Mouse (Mus musculus): ENCODE results near the gene Slc35e3. TPM values are rescaled to one million over a fixed set of nuclear protein-coding genes. Genes with fewer than 3 reads are reported as not detected.

The Slc35e3 gene
- polyA plus RNA-seq, 1 experiment from 2014 or later: 5.3 TPM

DNA sequence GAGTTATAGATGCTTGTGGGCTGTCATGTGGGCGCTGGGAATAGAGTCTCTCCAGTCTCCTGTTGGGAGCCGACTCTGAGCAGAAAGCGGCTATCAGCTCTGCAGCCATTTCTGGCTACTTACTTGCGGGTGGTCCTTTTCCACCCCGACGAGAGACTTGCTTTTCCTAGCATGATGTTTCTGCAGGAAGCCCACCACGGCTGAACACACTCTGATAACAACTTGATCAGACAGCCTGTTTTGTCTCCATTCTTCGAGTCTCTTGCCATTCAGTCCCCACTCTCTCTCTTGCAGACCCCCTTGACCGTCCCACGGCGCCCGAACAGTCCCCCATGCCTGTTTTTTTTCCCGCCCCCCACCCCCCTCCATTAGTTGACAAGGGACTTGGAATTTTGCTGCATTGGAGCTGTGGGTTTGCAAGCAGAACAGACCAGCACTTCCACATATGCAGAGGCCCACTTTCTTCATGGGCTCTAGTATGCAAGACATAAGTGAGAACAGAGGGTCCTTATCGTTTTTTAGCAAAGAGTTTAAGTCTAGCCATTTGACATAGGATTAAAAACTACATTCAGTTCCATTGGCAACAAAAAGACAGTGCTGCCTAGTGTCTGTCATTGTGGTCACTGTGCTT is 13.1 kb downstream of the Slc35e3 start:
- no peak overlapping the region for H3K9ac ChIP-seq
- H3K36me3 ChIP-seq: peaks cover 13% of the 10 kb centered on the region
- peak overlapping the region; percentile 81 for H3K27ac ChIP-seq
- H3K4me1 ChIP-seq: peaks cover 33% of the 10 kb centered on the region
- H3K9me3 ChIP-seq (replicated peaks): no peaks in the 10 kb centered on the region
- H3K27me3 ChIP-seq (replicated peaks): peaks cover 11% of the 10 kb centered on the region; the same call in 1 of the 2 replicates
- H3K4me2 ChIP-seq: peak overlapping the region; percentile 36
- WGBS (ENCODE audit: insufficient replicate concordance): 48% methylated on average over 14 of the region's 14 CpGs
- H3K4me3 ChIP-seq: no peak overlapping the region
- no peak for ATAC-seq

DNA sequence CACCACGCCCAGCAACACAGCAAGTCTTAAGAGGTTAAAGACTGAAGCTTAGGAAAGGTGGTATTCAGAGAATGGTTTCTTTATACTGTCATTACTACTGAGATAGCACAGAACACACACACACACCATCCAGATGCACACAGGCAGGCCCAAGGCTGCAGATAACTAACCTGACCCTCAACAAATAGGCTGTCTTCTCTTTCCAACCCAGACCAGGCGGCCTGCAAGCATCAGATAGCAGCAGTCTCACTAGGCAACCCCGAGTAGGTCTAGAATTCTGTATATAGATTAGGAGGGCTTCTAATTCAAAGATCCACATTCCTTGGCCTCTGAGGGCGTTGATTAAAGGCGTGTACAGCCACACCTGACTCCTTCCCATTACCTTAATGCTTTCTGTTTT is 14.0 kb downstream of the Slc35e3 start:
- ATAC-seq: peak; percentile 95
- 19% methylated on average over 5 of the region's 5 CpGs for WGBS (ENCODE audit: insufficient replicate concordance)
- peak overlapping the region; percentile 36 for H3K4me2 ChIP-seq

DNA sequence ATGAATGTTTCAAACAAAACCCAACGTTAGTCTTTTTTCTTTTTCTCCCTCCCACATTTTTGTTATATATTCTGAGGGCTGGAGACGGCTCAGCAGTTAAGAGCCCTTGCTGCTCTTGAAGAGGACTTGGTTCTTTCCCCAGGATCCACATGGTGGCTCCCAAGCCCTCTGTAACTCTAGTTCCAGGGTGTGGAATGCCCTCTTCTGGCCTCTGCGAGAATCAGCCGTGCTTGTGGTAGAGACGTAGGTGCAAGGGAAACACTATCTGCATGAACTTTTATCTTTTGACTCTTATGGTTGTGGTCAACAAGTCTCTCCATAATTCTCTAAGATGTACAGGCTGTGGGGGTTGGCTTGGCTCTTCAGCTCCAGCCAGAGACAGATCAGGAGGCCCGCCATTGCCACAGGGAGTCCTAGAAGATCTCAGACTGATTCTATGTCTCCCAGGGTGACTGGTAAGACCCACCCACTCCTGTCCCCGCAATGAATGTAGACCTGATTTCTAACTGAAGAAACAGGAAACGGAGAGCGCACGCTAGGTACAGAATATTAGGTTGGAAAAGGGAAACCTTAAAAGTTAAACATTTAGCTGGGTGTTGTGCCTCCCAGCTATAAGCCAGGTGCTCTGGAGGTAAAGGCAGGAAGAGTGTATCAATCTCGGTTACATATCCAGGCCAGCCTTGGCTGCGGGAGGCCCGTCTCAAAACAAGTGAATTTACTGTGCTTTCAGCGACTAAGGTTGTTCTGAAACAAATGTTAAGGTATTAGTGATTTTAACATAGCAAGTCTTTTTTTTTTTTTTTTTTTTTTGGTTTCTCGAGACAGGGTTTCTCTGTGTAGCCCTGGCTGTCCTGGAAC is 14.7 kb downstream of the Slc35e3 start:
- peak; percentile 48 for ATAC-seq
- Histone ChIP-seq H3K9ac (no peak overlapping the region), H3K27ac (peak overlapping the region; percentile 81), H3K4me2 (peak overlapping the region; percentile 50), H3K9me3 (replicated peaks) (no peaks in the 10 kb centered on the region), H3K36me3 (peaks cover 5% of the 10 kb centered on the region; the same call in 1 of the 2 replicates), H3K4me3 (no peak overlapping the region), H3K27me3 (replicated peaks) (0 out of 2 replicates have a peak, but pooled peaks cover 4% of the 10 kb centered on the region), H3K4me1 (peaks cover 32% of the 10 kb centered on the region)
- WGBS (ENCODE audit: insufficient replicate concordance): 29% methylated on average over 15 of the region's 15 CpGs

More for the DNA sequence above, 14.0 kb downstream of the Slc35e3 start:
- Histone ChIP-seq H3K4me3 (0 out of 2 replicates have a peak overlapping the region, but pooled peaks have one; percentile 4), H3K27ac (peak overlapping the region; percentile 81), H3K9ac (no peak overlapping the region), H3K36me3 (peaks cover 7% of the 10 kb centered on the region; the same call in 1 of the 2 replicates), H3K4me1 (peaks cover 32% of the 10 kb centered on the region), H3K9me3 (replicated peaks) (no peaks in the 10 kb centered on the region), H3K27me3 (replicated peaks) (peaks cover 11% of the 10 kb centered on the region; the same call in 1 of the 2 replicates)

DNA sequence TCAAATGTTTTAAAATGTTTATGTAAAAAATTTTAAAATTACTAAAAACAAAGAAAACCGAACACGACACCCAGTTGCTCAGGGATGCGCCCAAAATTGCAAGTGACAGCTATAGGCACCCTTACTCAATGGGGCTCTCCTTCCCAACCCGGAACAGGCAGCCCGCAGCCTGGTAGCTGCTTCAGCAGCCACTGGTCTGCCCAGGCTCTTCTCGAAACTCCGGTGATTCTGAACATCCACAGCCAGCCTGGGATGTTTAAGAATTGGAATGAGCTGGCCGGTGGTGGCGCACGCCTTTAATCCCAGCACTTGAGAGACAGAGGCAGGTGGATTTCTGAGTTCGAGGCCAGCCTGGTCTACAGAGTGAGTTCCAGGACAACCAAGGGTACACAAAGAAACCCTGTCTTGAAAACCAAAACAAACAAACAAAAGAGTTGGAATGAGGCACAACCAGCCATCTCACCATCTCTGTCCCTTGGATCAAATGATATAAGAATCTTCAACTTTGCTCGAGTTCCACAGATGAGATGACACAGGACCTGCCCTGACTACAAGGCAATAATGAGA is 15.4 kb downstream of the Slc35e3 start:
- Histone ChIP-seq H3K9ac (no peak overlapping the region), H3K4me3 (no peak overlapping the region), H3K4me2 (no peak overlapping the region), H3K9me3 (replicated peaks) (no peaks in the 10 kb centered on the region), H3K27me3 (replicated peaks) (no peaks in the 10 kb centered on the region), H3K4me1 (peaks cover 32% of the 10 kb centered on the region), H3K36me3 (no peaks in the 10 kb centered on the region), H3K27ac (no peak overlapping the region)
- ATAC-seq: no peak
- WGBS (ENCODE audit: insufficient replicate concordance): 85% methylated on average over 12 of the region's 12 CpGs

DNA sequence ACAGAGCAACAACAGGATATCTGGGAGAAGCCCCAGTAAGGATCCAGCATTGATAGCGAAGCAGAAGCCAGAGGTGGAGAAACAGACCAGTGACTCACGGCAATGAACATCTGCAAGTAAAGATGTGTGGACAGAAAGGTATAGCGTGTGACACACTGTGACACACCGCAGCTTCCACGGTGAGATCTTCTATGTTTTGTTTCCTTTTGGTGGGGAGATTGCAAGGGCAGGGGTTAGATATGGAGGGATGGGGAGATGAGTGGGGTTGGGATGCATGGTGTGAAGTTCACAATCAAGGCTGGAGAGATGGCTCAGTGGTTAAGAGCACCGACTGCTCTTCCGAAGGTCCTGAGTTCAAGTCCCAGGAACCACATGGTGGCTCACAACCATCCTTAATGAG is 16.0 kb downstream of the Slc35e3 start:
- Histone ChIP-seq H3K4me2 (no peak overlapping the region), H3K4me1 (peaks cover 32% of the 10 kb centered on the region), H3K36me3 (no peaks in the 10 kb centered on the region), H3K27me3 (replicated peaks) (no peaks in the 10 kb centered on the region), H3K9ac (no peak overlapping the region), H3K9me3 (replicated peaks) (no peaks in the 10 kb centered on the region), H3K27ac (no peak overlapping the region), H3K4me3 (no peak overlapping the region)
- no peak for ATAC-seq
- WGBS (ENCODE audit: insufficient replicate concordance): 82% methylated on average over 7 of the region's 7 CpGs

DNA sequence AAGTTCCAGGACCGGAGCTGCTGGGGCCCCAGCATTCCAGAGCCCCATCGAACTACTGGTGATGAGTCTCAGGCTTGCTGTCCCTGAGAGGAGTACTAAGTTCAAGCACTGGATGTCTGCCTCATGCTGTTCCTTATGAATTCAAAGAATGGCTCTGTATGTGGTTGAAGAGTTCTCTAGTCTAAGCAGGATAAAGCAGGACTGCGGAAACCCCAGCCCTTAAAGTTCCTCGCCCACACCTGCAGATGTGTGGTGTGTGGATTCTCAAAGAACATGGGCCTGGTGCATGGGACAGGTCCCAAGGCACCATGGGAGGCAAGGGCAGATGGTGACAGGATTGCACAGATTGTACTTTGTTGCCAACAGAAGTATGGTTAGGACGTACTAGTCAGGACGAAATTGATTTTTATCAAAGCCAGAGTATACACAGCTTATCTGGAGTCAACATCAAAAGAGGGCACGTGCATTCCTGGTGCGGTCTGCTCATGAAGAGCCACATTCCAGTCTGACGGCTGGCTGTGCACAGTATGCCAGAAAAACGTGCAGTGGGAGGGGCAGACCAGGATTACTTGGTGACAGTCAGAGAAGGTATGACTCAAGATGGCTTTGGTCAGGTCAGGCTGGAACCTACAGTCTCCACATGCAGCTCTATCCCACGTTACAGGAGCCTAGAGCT is 16.9 kb downstream of the Slc35e3 start:
- Histone ChIP-seq H3K4me3 (no peak overlapping the region), H3K9me3 (replicated peaks) (no peaks in the 10 kb centered on the region), H3K27me3 (replicated peaks) (no peaks in the 10 kb centered on the region), H3K9ac (no peak overlapping the region), H3K4me1 (peaks cover 32% of the 10 kb centered on the region), H3K4me2 (no peak overlapping the region), H3K27ac (no peak overlapping the region), H3K36me3 (no peaks in the 10 kb centered on the region)
- 64% methylated on average over 11 of the region's 11 CpGs for WGBS (ENCODE audit: insufficient replicate concordance)
- ATAC-seq: no peak

DNA sequence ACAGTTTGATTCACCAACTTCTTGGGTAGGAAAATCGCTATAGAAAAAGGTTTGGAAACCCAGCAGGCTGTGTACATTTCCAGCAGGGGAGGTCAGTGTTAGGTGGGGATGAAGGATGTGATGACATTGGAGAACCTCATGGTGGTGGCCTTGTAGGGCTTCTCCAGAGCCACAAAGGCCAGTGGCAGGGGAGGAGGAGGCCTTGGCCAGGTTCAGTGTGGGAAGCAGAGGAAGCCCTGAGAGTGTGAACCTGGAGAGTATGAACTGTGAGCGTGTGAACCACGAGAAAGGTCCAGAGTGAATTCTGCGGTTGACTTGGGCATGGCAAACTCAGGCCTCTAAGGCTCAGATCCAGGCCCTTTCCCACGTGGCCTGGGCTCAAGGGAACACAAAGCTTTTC is 17.6 kb downstream of the Slc35e3 start:
- H3K9ac ChIP-seq: no peak overlapping the region
- no peaks in the 10 kb centered on the region for H3K36me3 ChIP-seq
- no peak overlapping the region for H3K27ac ChIP-seq
- 68% methylated on average over 5 of the region's 5 CpGs for WGBS (ENCODE audit: insufficient replicate concordance)
- H3K4me2 ChIP-seq: no peak overlapping the region
- H3K27me3 ChIP-seq (replicated peaks): no peaks in the 10 kb centered on the region
- no peak overlapping the region for H3K4me3 ChIP-seq
- peaks cover 31% of the 10 kb centered on the region for H3K4me1 ChIP-seq
- ATAC-seq: no peak
- H3K9me3 ChIP-seq (replicated peaks): no peaks in the 10 kb centered on the region

DNA sequence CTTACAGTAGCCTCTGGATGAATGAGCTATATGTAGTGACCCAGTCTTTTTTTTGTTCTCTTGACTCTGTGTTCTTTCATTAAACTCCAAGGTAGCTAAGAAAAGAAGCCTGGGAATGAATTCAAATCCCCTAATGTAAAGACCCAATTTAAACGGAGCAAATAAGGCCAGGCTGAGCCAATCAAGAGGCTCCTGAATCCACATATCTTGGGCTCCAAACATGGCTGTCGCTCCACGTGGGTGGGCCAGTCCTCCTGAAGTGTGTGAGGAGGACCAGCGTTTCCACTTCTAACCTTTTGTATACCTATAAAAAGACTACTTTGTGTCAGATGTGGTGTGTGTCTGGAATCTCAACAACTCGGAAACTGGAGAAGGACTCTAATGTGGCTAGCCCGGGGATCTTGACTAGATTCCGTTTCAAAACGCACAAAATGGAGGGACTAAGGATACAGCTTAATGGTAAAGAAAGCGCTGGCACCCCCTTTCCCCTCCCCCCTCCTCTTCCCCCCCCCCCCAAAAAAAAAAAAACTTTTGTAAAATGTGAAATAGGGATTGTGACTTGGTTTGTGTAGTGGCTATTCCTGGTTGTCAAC is 18.6 kb downstream of the Slc35e3 start:
- no peak for ATAC-seq
- Histone ChIP-seq H3K27ac (no peak overlapping the region), H3K9me3 (replicated peaks) (no peaks in the 10 kb centered on the region), H3K36me3 (no peaks in the 10 kb centered on the region), H3K4me3 (no peak overlapping the region), H3K27me3 (replicated peaks) (no peaks in the 10 kb centered on the region), H3K4me1 (peaks cover 21% of the 10 kb centered on the region), H3K9ac (no peak overlapping the region), H3K4me2 (no peak overlapping the region)
- 75% methylated on average over 9 of the region's 9 CpGs for WGBS (ENCODE audit: insufficient replicate concordance)

DNA sequence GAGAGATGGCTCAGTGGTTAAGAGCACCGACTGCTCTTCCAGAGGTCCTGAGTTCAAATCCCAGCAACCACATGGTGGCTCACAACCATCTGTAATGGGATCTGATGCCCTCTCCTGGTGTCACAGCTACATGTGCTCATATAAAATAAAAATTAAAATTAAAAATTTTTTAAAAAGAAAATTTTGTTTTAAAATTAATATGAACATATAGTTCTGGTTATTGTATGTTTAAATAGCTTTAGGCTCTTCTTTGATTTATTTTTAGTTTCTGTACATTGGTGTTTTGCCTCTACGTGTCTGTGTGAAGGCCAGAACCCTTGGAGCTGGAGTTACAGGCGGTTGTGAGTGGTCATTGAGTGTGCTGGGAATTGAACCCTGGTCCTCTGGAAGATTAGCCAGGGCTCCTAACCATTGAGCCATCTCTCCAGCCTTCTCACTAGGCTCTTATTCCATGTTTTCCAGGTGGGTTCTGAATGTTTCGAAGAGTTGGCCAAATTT is 19.2 kb downstream of the Slc35e3 start:
- no peak overlapping the region for H3K27ac ChIP-seq
- no peak for ATAC-seq
- no peak overlapping the region for H3K4me3 ChIP-seq
- H3K9me3 ChIP-seq (replicated peaks): no peaks in the 10 kb centered on the region
- no peak overlapping the region for H3K9ac ChIP-seq
- H3K36me3 ChIP-seq: no peaks in the 10 kb centered on the region
- H3K4me2 ChIP-seq: no peak overlapping the region
- no peaks in the 10 kb centered on the region for H3K27me3 ChIP-seq (replicated peaks)
- peaks cover 14% of the 10 kb centered on the region for H3K4me1 ChIP-seq
- WGBS (ENCODE audit: insufficient replicate concordance): 82% methylated on average over 4 of the region's 4 CpGs

DNA sequence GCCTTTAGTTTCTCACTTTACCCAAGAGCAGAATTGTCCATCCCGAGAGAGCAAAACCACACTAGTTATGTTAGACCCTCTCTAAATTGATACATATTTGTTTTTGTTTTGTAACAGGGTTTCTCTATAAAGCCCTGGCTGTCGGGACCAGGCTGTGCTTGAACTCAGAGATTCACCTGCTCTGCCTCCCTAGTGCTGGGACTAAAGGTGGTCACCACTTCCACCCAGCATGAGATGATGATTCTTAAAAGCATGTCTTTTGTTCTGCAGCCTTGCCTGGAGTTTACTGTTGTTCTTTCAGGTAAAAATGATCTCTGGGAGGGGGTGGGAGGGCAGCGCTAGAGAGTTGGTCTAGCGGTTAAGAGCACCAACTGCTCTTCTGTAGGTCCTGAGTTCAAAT is 19.8 kb downstream of the Slc35e3 start:
- peaks cover 9% of the 10 kb centered on the region for H3K4me1 ChIP-seq
- WGBS (ENCODE audit: insufficient replicate concordance): 80% methylated on average over 4 of the region's 4 CpGs
- no peak overlapping the region for H3K4me3 ChIP-seq
- no peak overlapping the region for H3K9ac ChIP-seq
- H3K27me3 ChIP-seq (replicated peaks): no peaks in the 10 kb centered on the region
- no peaks in the 10 kb centered on the region for H3K36me3 ChIP-seq
- ATAC-seq: no peak
- no peak overlapping the region for H3K4me2 ChIP-seq
- no peaks in the 10 kb centered on the region for H3K9me3 ChIP-seq (replicated peaks)
- H3K27ac ChIP-seq: no peak overlapping the region

DNA sequence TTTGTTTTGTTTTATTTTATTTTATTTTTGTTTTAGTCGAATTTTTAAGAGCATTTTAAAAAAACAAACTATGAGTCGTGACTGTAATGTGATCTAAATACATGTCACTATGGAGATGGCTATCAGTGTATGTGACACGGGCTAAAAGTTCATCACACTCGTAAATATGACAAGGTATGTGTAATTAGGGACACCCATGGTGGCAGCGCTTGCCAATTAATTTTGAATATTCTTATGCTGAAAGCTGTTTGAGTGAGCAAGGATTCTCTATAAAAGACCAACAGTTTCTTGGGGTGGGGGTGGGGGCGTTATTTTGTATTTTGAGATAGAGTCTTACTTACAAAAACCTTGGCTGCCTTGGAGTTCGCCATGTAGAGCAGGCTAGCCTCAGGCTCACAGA is 20.5 kb downstream of the Slc35e3 start:
- Histone ChIP-seq H3K4me1 (peaks cover 2% of the 10 kb centered on the region), H3K4me2 (no peak overlapping the region), H3K27ac (no peak overlapping the region), H3K4me3 (no peak overlapping the region), H3K36me3 (no peaks in the 10 kb centered on the region), H3K9me3 (replicated peaks) (no peaks in the 10 kb centered on the region), H3K9ac (no peak overlapping the region), H3K27me3 (replicated peaks) (no peaks in the 10 kb centered on the region)
- 64% methylated on average over 7 of the region's 7 CpGs for WGBS (ENCODE audit: insufficient replicate concordance)
- ATAC-seq: no peak
